Mouse (Mus musculus): ENCODE measurements around the gene Gm11568. TPM values are rescaled to one million over a fixed set of nuclear protein-coding genes. Genes with fewer than 3 reads are reported as not detected.
"Not testable (repeated sequence)": the region's sequence is repeated elsewhere in the genome, so short reads cannot be mapped to it uniquely, and the experiment has no call there.

Gene Gm11568
- polyA plus RNA-seq, 1 experiment from 2014 or later, result not detected

GRCm38 (mm10) chr11:99851508-99851907 is 6.2 kb upstream of the Gm11568 start, which contains the start of gene Krtap4-16:
Gene Krtap4-16, minus strand, starts transcription at chr11:99851608.
- Histone ChIP-seq H3K27me3 (ENCODE audit: control insufficient read depth, insufficient read depth, low read length) (no peaks in the 10 kb centered on the region), H3K4me1 (replicated peaks; ENCODE audit: control insufficient read depth, insufficient read depth) (no peaks in the 10 kb centered on the region), H3K4me2 (replicated peaks; ENCODE audit: low read depth) (no peak within 1 kb of the TSS), H3K36me3 (ENCODE audit: control insufficient read depth, insufficient read depth, low read length) (no peaks in the 10 kb centered on the region), H3K9ac (ENCODE audit: low read length) (no peak within 1 kb of the TSS), H3K4me3 (ENCODE audit: low read depth, low read length) (no peak within 1 kb of the TSS), H3K9me3 (ENCODE audit: control insufficient read depth, low read length) (no peaks in the 10 kb centered on the region), H3K27ac (replicated peaks) (no peak within 1 kb of the TSS)
- no peak for DNase-seq (ENCODE audit: low spot score)
- ATAC-seq (ENCODE audit: low FRiP score, low TSS enrichment), result no peak
- TF ChIP-seq EP300 (optimal IDR thresholded peaks at IDR 0.05) (no peak), CTCF (IDR thresholded peaks at IDR 0.05; ENCODE audit: low read depth) (no peak)

- WGBS, result 55% methylated on average over 3 of the region's 3 CpGs
- ATAC-seq (ENCODE audit: low FRiP score, low TSS enrichment) (no peak), DNase-seq (ENCODE audit: low spot score) (peak; percentile 19)
- H3K4me1 ChIP-seq (replicated peaks; ENCODE audit: control insufficient read depth, insufficient read depth), result no peaks in the 10 kb centered on the region
- no peak overlapping the region for H3K4me3 ChIP-seq (ENCODE audit: low read depth, low read length)
- no peak overlapping the region for H3K27ac ChIP-seq (replicated peaks)
- H3K27me3 ChIP-seq (ENCODE audit: control insufficient read depth, insufficient read depth, low read length), result no peaks in the 10 kb centered on the region
- H3K36me3 ChIP-seq (ENCODE audit: control insufficient read depth, insufficient read depth, low read length), result no peaks in the 10 kb centered on the region
- H3K9me3 ChIP-seq (ENCODE audit: control insufficient read depth, low read length), result no peaks in the 10 kb centered on the region
- no peak overlapping the region for H3K9ac ChIP-seq (ENCODE audit: low read length)
- no peak overlapping the region for H3K4me2 ChIP-seq (replicated peaks; ENCODE audit: low read depth)
- TF ChIP-seq EP300 (optimal IDR thresholded peaks at IDR 0.05) (no peak), CTCF (IDR thresholded peaks at IDR 0.05; ENCODE audit: low read depth) (peak; percentile 64)
Measured at GRCm38 (mm10) chr11:99854121-99854520, 3.6 kb upstream of the Gm11568 start.

DNA sequence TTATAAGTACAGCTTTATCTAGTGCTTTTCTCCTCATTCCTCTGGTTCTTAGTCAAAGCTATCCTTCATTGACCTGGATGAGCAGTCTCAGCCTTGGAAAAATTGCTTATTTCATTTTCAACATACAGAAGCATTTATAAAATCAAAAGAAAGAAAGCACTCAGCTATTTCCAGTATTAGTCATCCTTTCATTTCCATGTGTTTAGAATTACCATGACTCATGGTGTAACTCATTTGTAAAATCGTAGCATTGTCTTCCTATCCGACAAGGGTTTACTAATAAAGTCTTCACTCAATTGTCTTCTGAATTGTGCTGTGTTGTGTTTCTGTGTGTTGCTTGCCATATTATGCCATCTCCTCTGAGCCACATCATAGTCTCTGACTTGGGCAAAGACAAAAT is 1.0 kb downstream of the Gm11568 start:
- WGBS, result 38% methylated on average over 2 of the region's 2 CpGs
- Histone ChIP-seq H3K9ac (ENCODE audit: low read length) (no peak overlapping the region), H3K4me3 (ENCODE audit: low read depth, low read length) (no peak overlapping the region), H3K27me3 (ENCODE audit: control insufficient read depth, insufficient read depth, low read length) (no peaks in the 10 kb centered on the region), H3K4me1 (replicated peaks; ENCODE audit: control insufficient read depth, insufficient read depth) (no peaks in the 10 kb centered on the region), H3K36me3 (ENCODE audit: control insufficient read depth, insufficient read depth, low read length) (no peaks in the 10 kb centered on the region), H3K9me3 (ENCODE audit: control insufficient read depth, low read length) (no peaks in the 10 kb centered on the region), H3K27ac (replicated peaks) (no peak overlapping the region), H3K4me2 (replicated peaks; ENCODE audit: low read depth) (no peak overlapping the region)
- ATAC-seq (ENCODE audit: low FRiP score, low TSS enrichment) (no peak), DNase-seq (ENCODE audit: low spot score) (no peak)
- no peak for TF ChIP-seq EP300 (optimal IDR thresholded peaks at IDR 0.05)
- no peak for TF ChIP-seq CTCF (IDR thresholded peaks at IDR 0.05; ENCODE audit: low read depth)

- H3K27me3 ChIP-seq (ENCODE audit: control insufficient read depth, insufficient read depth, low read length); H3K9me3 ChIP-seq (ENCODE audit: control insufficient read depth, low read length); DNase-seq (ENCODE audit: low spot score); H3K9ac ChIP-seq (ENCODE audit: low read length); ATAC-seq (ENCODE audit: low FRiP score, low TSS enrichment); H3K4me3 ChIP-seq (ENCODE audit: low read depth, low read length); H3K4me2 ChIP-seq (replicated peaks; ENCODE audit: low read depth); H3K36me3 ChIP-seq (ENCODE audit: control insufficient read depth, insufficient read depth, low read length); H3K27ac ChIP-seq (replicated peaks); H3K4me1 ChIP-seq (replicated peaks; ENCODE audit: control insufficient read depth, insufficient read depth): not testable (repeated sequence)
- 84% methylated on average over 1 of the region's 1 CpGs for WGBS
Measured at GRCm38 (mm10) chr11:99864176-99864575, 6.5 kb downstream of the Gm11568 start, which contains the start of gene Gm11559. Gene Gm11559, plus strand, starts transcription at chr11:99864476.

- not testable (repeated sequence) for H3K9me3 ChIP-seq (ENCODE audit: control insufficient read depth, low read length); ATAC-seq (ENCODE audit: low FRiP score, low TSS enrichment); DNase-seq (ENCODE audit: low spot score); H3K36me3 ChIP-seq (ENCODE audit: control insufficient read depth, insufficient read depth, low read length); H3K27ac ChIP-seq (replicated peaks); H3K4me1 ChIP-seq (replicated peaks; ENCODE audit: control insufficient read depth, insufficient read depth); H3K4me2 ChIP-seq (replicated peaks; ENCODE audit: low read depth); H3K4me3 ChIP-seq (ENCODE audit: low read depth, low read length); H3K27me3 ChIP-seq (ENCODE audit: control insufficient read depth, insufficient read depth, low read length); H3K9ac ChIP-seq (ENCODE audit: low read length)
- 73% methylated on average over 1 of the region's 1 CpGs for WGBS
Measured at GRCm38 (mm10) chr11:99873089-99873488, 15.4 kb downstream of the Gm11568 start, which contains the start of gene Krtap9-1. Gene Krtap9-1, plus strand, starts transcription at chr11:99873389.

GRCm38 (mm10) chr11:99878887-99879286 is 21.2 kb downstream of the Gm11568 start, which contains the start of gene Gm11567:
Gene Gm11567, plus strand, starts transcription at chr11:99879187.
- not testable (repeated sequence) for H3K4me3 ChIP-seq (ENCODE audit: low read depth, low read length); H3K36me3 ChIP-seq (ENCODE audit: control insufficient read depth, insufficient read depth, low read length); ATAC-seq (ENCODE audit: low FRiP score, low TSS enrichment); H3K4me2 ChIP-seq (replicated peaks; ENCODE audit: low read depth); DNase-seq (ENCODE audit: low spot score); H3K27me3 ChIP-seq (ENCODE audit: control insufficient read depth, insufficient read depth, low read length); H3K27ac ChIP-seq (replicated peaks); H3K9me3 ChIP-seq (ENCODE audit: control insufficient read depth, low read length); H3K4me1 ChIP-seq (replicated peaks; ENCODE audit: control insufficient read depth, insufficient read depth); H3K9ac ChIP-seq (ENCODE audit: low read length)
- WGBS, result 41% methylated on average over 1 of the region's 1 CpGs

Data from stomach, postnatal 0 days (tissue).